Mouse (Mus musculus) bone marrow, adult 2 months (tissue): ENCODE data around the gene Snx9.

Experiments used
- CTCF ChIP-seq: fragments of 200-500 bp; IDR thresholded peaks from 2 replicates; pipeline ENCODE4 v1.5.1; 2011; ENCODE audit warnings: low read length, control low read depth; ENCODE audit not compliant: control insufficient read depth, insufficient read depth
- POLR2A ChIP-seq: fragments of 200-500 bp; IDR thresholded peaks from 2 replicates; pipeline ENCODE4 v1.6.1; 2011; ENCODE audit warnings: low read depth, mild to moderate bottlenecking, control low read depth, low read length, borderline replicate concordance; ENCODE audit not compliant: control insufficient read depth

DNA sequence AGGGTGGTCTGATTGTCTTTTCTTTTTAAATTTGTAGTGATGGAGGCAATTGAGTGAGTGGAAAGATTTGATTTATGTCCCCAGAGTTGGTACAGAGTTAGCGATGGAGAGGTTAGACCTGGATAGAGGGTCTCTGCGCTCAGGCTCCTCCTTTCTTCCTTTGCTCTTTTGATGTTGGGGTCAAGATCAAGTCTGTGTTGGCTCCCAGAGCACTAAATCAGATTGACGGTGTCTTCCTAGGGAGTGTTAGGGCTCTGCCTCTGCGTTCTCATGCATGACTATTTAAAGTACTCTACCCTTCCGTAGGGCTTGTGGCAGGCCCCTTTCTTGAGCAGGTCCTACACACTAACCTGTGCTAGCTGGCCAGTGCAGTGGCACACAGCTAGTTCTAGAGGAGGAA lies 28.9 kb downstream of the Snx9 start:
- no peak for TF ChIP-seq POLR2A
- TF ChIP-seq CTCF = no peak
